Mouse (Mus musculus): ENCODE measurements around the gene Cfap97d2. TPM values are rescaled to one million over a fixed set of nuclear protein-coding genes. Genes with fewer than 3 reads are reported as not detected.

The Cfap97d2 gene
- polyA plus RNA-seq, 1 experiment from 2014 or later: not detected

GRCm38 (mm10) chr8:13706918-13707317 is 1.2 kb downstream of the Cfap97d2 start:
- Histone ChIP-seq H3K4me2 (replicated peaks; ENCODE audit: low read depth) (no peak overlapping the region), H3K27ac (ENCODE audit: low read depth, low read length) (no peak overlapping the region), H3K36me3 (ENCODE audit: control insufficient read depth, insufficient read depth) (no peaks in the 10 kb centered on the region), H3K4me1 (replicated peaks; ENCODE audit: control insufficient read depth, insufficient read depth, low read length) (no peaks in the 10 kb centered on the region; the same call in 1 of the 2 replicates), H3K9ac (ENCODE audit: low read depth, low read length) (no peak overlapping the region), H3K27me3 (replicated peaks; ENCODE audit: control insufficient read depth, insufficient read depth, low read length) (no peaks in the 10 kb centered on the region), H3K4me3 (ENCODE audit: low read depth, low read length) (no peak overlapping the region), H3K9me3 (ENCODE audit: control insufficient read depth) (no peaks in the 10 kb centered on the region)
- TF ChIP-seq CTCF (IDR thresholded peaks at IDR 0.05; ENCODE audit: low read depth): no peak
- WGBS: 81% methylated on average over 5 of the region's 5 CpGs
- no peak for ATAC-seq

- Histone ChIP-seq H3K9me3 (ENCODE audit: control insufficient read depth) (no peaks in the 10 kb centered on the region), H3K27ac (ENCODE audit: low read depth, low read length) (no peak overlapping the region), H3K4me2 (replicated peaks; ENCODE audit: low read depth) (no peak overlapping the region), H3K9ac (ENCODE audit: low read depth, low read length) (no peak overlapping the region), H3K4me3 (ENCODE audit: low read depth, low read length) (no peak overlapping the region), H3K27me3 (replicated peaks; ENCODE audit: control insufficient read depth, insufficient read depth, low read length) (no peaks in the 10 kb centered on the region), H3K4me1 (replicated peaks; ENCODE audit: control insufficient read depth, insufficient read depth, low read length) (no peaks in the 10 kb centered on the region), H3K36me3 (ENCODE audit: control insufficient read depth, insufficient read depth) (no peaks in the 10 kb centered on the region)
- TF ChIP-seq CTCF (IDR thresholded peaks at IDR 0.05; ENCODE audit: low read depth): no peak
- no peak for ATAC-seq
- 88% methylated on average over 5 of the region's 5 CpGs for WGBS
Measured at GRCm38 (mm10) chr8:13708514-13708913, 2.8 kb downstream of the Cfap97d2 start.

- Histone ChIP-seq H3K27me3 (replicated peaks; ENCODE audit: control insufficient read depth, insufficient read depth, low read length) (no peaks in the 10 kb centered on the region), H3K4me3 (ENCODE audit: low read depth, low read length) (no peak overlapping the region), H3K4me1 (replicated peaks; ENCODE audit: control insufficient read depth, insufficient read depth, low read length) (no peaks in the 10 kb centered on the region), H3K9ac (ENCODE audit: low read depth, low read length) (no peak overlapping the region), H3K36me3 (ENCODE audit: control insufficient read depth, insufficient read depth) (no peaks in the 10 kb centered on the region), H3K4me2 (replicated peaks; ENCODE audit: low read depth) (no peak overlapping the region), H3K27ac (ENCODE audit: low read depth, low read length) (no peak overlapping the region), H3K9me3 (ENCODE audit: control insufficient read depth) (no peaks in the 10 kb centered on the region)
- no peak for ATAC-seq
- TF ChIP-seq CTCF (IDR thresholded peaks at IDR 0.05; ENCODE audit: low read depth): no peak
- 94% methylated on average over 8 of the region's 8 CpGs for WGBS
Measured at GRCm38 (mm10) chr8:13718980-13719379, 13.3 kb downstream of the Cfap97d2 start.

- peak; percentile 70 for TF ChIP-seq CTCF (IDR thresholded peaks at IDR 0.05; ENCODE audit: low read depth)
- H3K4me1 ChIP-seq (replicated peaks; ENCODE audit: control insufficient read depth, insufficient read depth, low read length): no peaks in the 10 kb centered on the region
- H3K27ac ChIP-seq (ENCODE audit: low read depth, low read length): no peak overlapping the region
- H3K36me3 ChIP-seq (ENCODE audit: control insufficient read depth, insufficient read depth): no peaks in the 10 kb centered on the region
- H3K27me3 ChIP-seq (replicated peaks; ENCODE audit: control insufficient read depth, insufficient read depth, low read length): no peaks in the 10 kb centered on the region
- no peaks in the 10 kb centered on the region for H3K9me3 ChIP-seq (ENCODE audit: control insufficient read depth)
- ATAC-seq: no peak
- no peak overlapping the region for H3K4me3 ChIP-seq (ENCODE audit: low read depth, low read length)
- H3K9ac ChIP-seq (ENCODE audit: low read depth, low read length): no peak overlapping the region
- no peak overlapping the region for H3K4me2 ChIP-seq (replicated peaks; ENCODE audit: low read depth)
Measured at GRCm38 (mm10) chr8:13725722-13726121, 20.0 kb downstream of the Cfap97d2 start.

DNA sequence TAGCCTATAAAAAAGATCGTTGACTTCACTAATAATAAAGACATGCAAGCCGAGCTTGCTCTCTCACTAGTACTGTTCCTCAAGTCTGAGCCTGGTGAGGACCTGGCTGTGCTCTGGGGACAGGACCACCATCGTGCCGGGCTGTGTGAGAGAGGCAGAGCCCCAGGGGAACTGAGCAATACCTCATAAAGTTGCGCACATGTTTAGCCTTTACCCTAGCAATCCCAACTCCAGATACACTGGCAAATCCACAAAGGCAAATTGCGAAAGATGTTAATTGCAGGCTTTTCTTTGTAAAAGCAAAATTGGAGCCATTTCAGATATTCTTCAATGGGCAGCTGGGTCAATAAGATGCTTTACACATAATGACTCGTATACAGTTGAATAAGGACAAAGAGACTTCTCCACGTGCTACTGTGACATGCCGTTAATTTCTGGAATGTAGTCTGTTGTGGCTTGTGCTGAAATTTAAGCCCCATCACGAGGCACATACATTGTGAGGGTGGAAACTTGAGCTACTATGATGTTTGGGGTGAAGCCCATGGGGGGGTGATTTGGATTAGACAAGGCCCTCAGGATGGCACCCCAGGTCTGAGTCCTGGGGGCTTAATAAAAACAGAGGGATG is 21.9 kb downstream of the Cfap97d2 start:
- no peak for ATAC-seq
- WGBS: 67% methylated on average over 10 of the region's 10 CpGs
- no peak overlapping the region for H3K4me2 ChIP-seq (replicated peaks; ENCODE audit: low read depth)
- no peaks in the 10 kb centered on the region for H3K9me3 ChIP-seq (ENCODE audit: control insufficient read depth)
- H3K27me3 ChIP-seq (replicated peaks; ENCODE audit: control insufficient read depth, insufficient read depth, low read length): no peaks in the 10 kb centered on the region
- H3K4me3 ChIP-seq (ENCODE audit: low read depth, low read length): no peak overlapping the region
- H3K27ac ChIP-seq (ENCODE audit: low read depth, low read length): no peak overlapping the region
- TF ChIP-seq CTCF (IDR thresholded peaks at IDR 0.05; ENCODE audit: low read depth): no peak
- no peak overlapping the region for H3K9ac ChIP-seq (ENCODE audit: low read depth, low read length)
- H3K4me1 ChIP-seq (replicated peaks; ENCODE audit: control insufficient read depth, insufficient read depth, low read length): no peaks in the 10 kb centered on the region
- no peaks in the 10 kb centered on the region for H3K36me3 ChIP-seq (ENCODE audit: control insufficient read depth, insufficient read depth)

DNA sequence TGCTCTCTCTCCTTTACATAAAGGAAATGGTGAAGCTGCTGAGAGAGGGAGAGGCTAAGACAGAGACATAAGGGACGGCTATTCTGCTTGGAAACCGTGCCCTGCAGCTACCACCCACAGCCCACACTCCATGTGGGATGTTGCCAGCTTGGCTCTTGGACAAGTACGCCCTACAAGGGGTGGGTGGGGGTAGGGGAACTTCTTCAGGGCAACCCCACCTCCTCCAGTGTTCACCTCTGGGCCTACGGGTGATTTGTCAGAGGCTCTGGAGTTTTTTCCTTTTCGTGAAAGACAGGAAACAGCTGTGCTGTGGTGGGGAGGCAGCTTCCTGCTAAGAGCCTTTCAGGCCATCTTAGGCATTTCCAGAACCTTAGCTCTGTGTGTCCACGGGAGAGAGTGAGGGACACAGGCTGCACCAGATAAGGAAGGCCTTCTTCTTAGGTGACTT is 34.7 kb downstream of the Cfap97d2 start:
- 44% methylated on average over 6 of the region's 6 CpGs for whole genome bisulfite sequencing
- H3K4me2 ChIP-seq (replicated peaks; ENCODE audit: low read depth): no peak overlapping the region

More for the DNA sequence above, 34.7 kb downstream of the Cfap97d2 start:
- no peak overlapping the region for H3K27ac ChIP-seq (ENCODE audit: low read depth, low read length)
- ATAC-seq: no peak
- H3K36me3 ChIP-seq (ENCODE audit: control insufficient read depth, insufficient read depth): no peaks in the 10 kb centered on the region
- no peaks in the 10 kb centered on the region for H3K9me3 ChIP-seq (ENCODE audit: control insufficient read depth)
- no peaks in the 10 kb centered on the region for H3K4me1 ChIP-seq (replicated peaks; ENCODE audit: control insufficient read depth, insufficient read depth, low read length)
- no peaks in the 10 kb centered on the region for H3K27me3 ChIP-seq (replicated peaks; ENCODE audit: control insufficient read depth, insufficient read depth, low read length)
- no peak overlapping the region for H3K9ac ChIP-seq (ENCODE audit: low read depth, low read length)
- TF ChIP-seq CTCF (IDR thresholded peaks at IDR 0.05; ENCODE audit: low read depth): no peak
- no peak overlapping the region for H3K4me3 ChIP-seq (ENCODE audit: low read depth, low read length)
